Mouse (Mus musculus) ES-E14 (cell line): ENCODE data around the gene Furin.

Source experiments
- CHD2 ChIP-seq: IDR thresholded peaks from 2 replicates; pipeline ENCODE4 v1.6.1; 2014; ENCODE audit warnings: mild to moderate bottlenecking, low read depth, low read length, inconsistent platforms
- MAFK ChIP-seq: IDR thresholded peaks from 2 replicates; pipeline ENCODE4 v1.6.1; 2014; ENCODE audit warnings: mild to moderate bottlenecking, low read depth, low read length, inconsistent platforms; ENCODE audit not compliant: insufficient read depth
- ZNF384 ChIP-seq: IDR thresholded peaks from 2 replicates; pipeline ENCODE4 v1.6.1; 2012; ENCODE audit warnings: low read depth, low read length, inconsistent platforms

GRCm38 (mm10) chr7:80372166-80372565, 33.1 kb downstream of the Furin start:
- TF ChIP-seq ZNF384 = no peak
- TF ChIP-seq MAFK = no peak
- no peak for TF ChIP-seq CHD2
